Mouse (Mus musculus) erythroblast, adult 5-6 weeks (primary cell): ENCODE measurements around the gene Frg2f1. TPM values are rescaled to one million over a fixed set of nuclear protein-coding genes. Genes with fewer than 3 reads are reported as not detected.
"Not testable (repeated sequence)": the region's sequence is repeated elsewhere in the genome, so short reads cannot be mapped to it uniquely, and the experiment has no call there.

ENCODE experiments used
- ATAC-seq: replicated peaks from 2 replicates; pipeline ENCODE4 v1.8.0; 2016; ENCODE audit warnings: moderate number of reproducible peaks, mild to moderate bottlenecking, moderate TSS enrichment, inconsistent platforms; ENCODE audit not compliant: poor library complexity, low FRiP score, severe bottlenecking
- total RNA-seq, 2 experiments: library from RNA; stranded (forward) in 1 of 2; stranded (reverse) in 1 of 2; fragments of 150-400 nt in 1 of 2; fragments of 200-764, 138-1000 nt in 1 of 2; gene quantifications; 2 replicates each; pipeline versions ENCODE4 v1.2.3 to v1.2.4; 2015 to 2017; ENCODE audit warnings: low replicate concordance in 2 of 2

Gene Frg2f1
- total RNA-seq (2015; ENCODE audit: low replicate concordance), result not detected in 2 replicates
- total RNA-seq (2017; ENCODE audit: low replicate concordance), result not detected in 2 replicates

GRCm38 (mm10) chr4:119539031-119539824 is at the start of gene Frg2f1:
Frg2f1 (minus strand) TSS chr4:119539529.
- peak; percentile 89 for ATAC-seq

GRCm38 (mm10) chr4:119588037-119588436 is 48.7 kb upstream of the Frg2f1 start:
- no peak for ATAC-seq

- no peak for ATAC-seq
Observed at GRCm38 (mm10) chr4:119575459-119575858, 36.1 kb upstream of the Frg2f1 start.

- no peak for ATAC-seq
Observed at GRCm38 (mm10) chr4:119574504-119574903, 35.2 kb upstream of the Frg2f1 start.

- no peak for ATAC-seq
Observed at GRCm38 (mm10) chr4:119572682-119573081, 33.4 kb upstream of the Frg2f1 start.

- no peak for ATAC-seq
Observed at GRCm38 (mm10) chr4:119566322-119566835, 27.1 kb upstream of the Frg2f1 start.

- no peak for ATAC-seq
Observed at GRCm38 (mm10) chr4:119563136-119563535, 23.8 kb upstream of the Frg2f1 start.

- no peak for ATAC-seq
Observed at GRCm38 (mm10) chr4:119555466-119555865, 16.1 kb upstream of the Frg2f1 start.

- ATAC-seq, result no peak
Observed at GRCm38 (mm10) chr4:119550864-119551263, 11.5 kb upstream of the Frg2f1 start.

- ATAC-seq, result no peak
Observed at GRCm38 (mm10) chr4:119540533-119540890, 1.2 kb upstream of the Frg2f1 start.

GRCm38 (mm10) chr4:119539836-119540532 is 655 bp upstream of the Frg2f1 start:
- peak; percentile 45; the same call in 1 of the 2 replicates for ATAC-seq

GRCm38 (mm10) chr4:119537436-119537835 is 1.9 kb downstream of the Frg2f1 start:
- ATAC-seq, result no peak

GRCm38 (mm10) chr4:119536615-119537014 is 2.7 kb downstream of the Frg2f1 start, which contains the start of gene Foxj3:
Foxj3 (plus strand) TSS chr4:119537004.
- ATAC-seq, result not testable (repeated sequence)

GRCm38 (mm10) chr4:119535103-119535502 is 4.2 kb downstream of the Frg2f1 start:
- no peak for ATAC-seq

GRCm38 (mm10) chr4:119531813-119532212 is 7.5 kb downstream of the Frg2f1 start:
- no peak for ATAC-seq

- no peak for ATAC-seq
Observed at GRCm38 (mm10) chr4:119526329-119526845, 12.9 kb downstream of the Frg2f1 start.

- no peak for ATAC-seq
Observed at GRCm38 (mm10) chr4:119524466-119524865, 14.9 kb downstream of the Frg2f1 start.

GRCm38 (mm10) chr4:119524010-119524409 is 15.3 kb downstream of the Frg2f1 start:
- ATAC-seq, result no peak

GRCm38 (mm10) chr4:119523575-119523974 is 15.8 kb downstream of the Frg2f1 start:
- ATAC-seq, result no peak

GRCm38 (mm10) chr4:119512731-119513141 is 26.6 kb downstream of the Frg2f1 start:
- ATAC-seq, result no peak
